Mouse (Mus musculus) retina, adult 2 months (tissue): ENCODE data around the gene Appbp2.

ENCODE experiments used
- DNase-seq: peaks from one replicate; pipeline ENCODE4 v3.0.0-alpha.2; 2012; ENCODE audit warnings: low read depth, low spot score

Appbp2 gene

GRCm38 (mm10) chr11:85223248-85223647 lies 11.7 kb downstream of the Appbp2 start:
- DNase-seq: no peak

- no peak for DNase-seq
Measured at GRCm38 (mm10) chr11:85222561-85222960, 12.4 kb downstream of the Appbp2 start.

GRCm38 (mm10) chr11:85219014-85219413 lies 15.9 kb downstream of the Appbp2 start:
- DNase-seq: no peak

- DNase-seq: no peak
Measured at GRCm38 (mm10) chr11:85214679-85215078, 20.3 kb downstream of the Appbp2 start.

GRCm38 (mm10) chr11:85213215-85213614 lies 21.7 kb downstream of the Appbp2 start:
- DNase-seq: no peak

GRCm38 (mm10) chr11:85211151-85211550 lies 23.8 kb downstream of the Appbp2 start:
- no peak for DNase-seq

GRCm38 (mm10) chr11:85206231-85206630 lies 28.7 kb downstream of the Appbp2 start:
- DNase-seq: no peak

GRCm38 (mm10) chr11:85198906-85199305 lies 36.0 kb downstream of the Appbp2 start:
- no peak for DNase-seq

- no peak for DNase-seq
Measured at GRCm38 (mm10) chr11:85196046-85196445, 38.9 kb downstream of the Appbp2 start.

- DNase-seq: no peak
Measured at GRCm38 (mm10) chr11:85194206-85194605, 40.7 kb downstream of the Appbp2 start.

GRCm38 (mm10) chr11:85190741-85191140 lies 44.2 kb downstream of the Appbp2 start:
- no peak for DNase-seq

- no peak for DNase-seq
Measured at GRCm38 (mm10) chr11:85189110-85189509, 45.8 kb downstream of the Appbp2 start.

- DNase-seq: no peak
Measured at GRCm38 (mm10) chr11:85184839-85185238, 50.1 kb downstream of the Appbp2 start.

GRCm38 (mm10) chr11:85184082-85184481 lies 50.8 kb downstream of the Appbp2 start:
- no peak for DNase-seq

GRCm38 (mm10) chr11:85183284-85183779 lies 51.6 kb downstream of the Appbp2 start:
- no peak for DNase-seq

GRCm38 (mm10) chr11:85182617-85183283 lies 52.2 kb downstream of the Appbp2 start:
- DNase-seq: no peak

GRCm38 (mm10) chr11:85178413-85178812 lies 56.5 kb downstream of the Appbp2 start:
- DNase-seq: no peak

- no peak for DNase-seq
Measured at GRCm38 (mm10) chr11:85177761-85178160, 57.2 kb downstream of the Appbp2 start.

- no peak for DNase-seq
Measured at GRCm38 (mm10) chr11:85175941-85176340, 59.0 kb downstream of the Appbp2 start.

- no peak for DNase-seq
Measured at GRCm38 (mm10) chr11:85170833-85171232, 64.1 kb downstream of the Appbp2 start.

GRCm38 (mm10) chr11:85170058-85170740 lies 64.7 kb downstream of the Appbp2 start, which contains the start of gene 1700125H20Rik:
1700125H20Rik (plus strand) TSS chr11:85170404.
- peak; percentile 64 for DNase-seq

GRCm38 (mm10) chr11:85167503-85167902 lies 67.4 kb downstream of the Appbp2 start:
- no peak for DNase-seq

GRCm38 (mm10) chr11:85164371-85164770 lies 70.6 kb downstream of the Appbp2 start:
- DNase-seq: no peak
